Mouse (Mus musculus) layer of hippocampus, adult 11-12 months (tissue): ENCODE measurements around the gene Hs3st2.

Experiments used
- DNase-seq: peaks from one replicate; pipeline ENCODE4 v3.0.0; 2022; ENCODE audit warnings: low spot score

Hs3st2 gene

GRCm38 (mm10) chr7:121460626-121461025, 69.0 kb downstream of the Hs3st2 start:
- DNase-seq: no peak

DNA sequence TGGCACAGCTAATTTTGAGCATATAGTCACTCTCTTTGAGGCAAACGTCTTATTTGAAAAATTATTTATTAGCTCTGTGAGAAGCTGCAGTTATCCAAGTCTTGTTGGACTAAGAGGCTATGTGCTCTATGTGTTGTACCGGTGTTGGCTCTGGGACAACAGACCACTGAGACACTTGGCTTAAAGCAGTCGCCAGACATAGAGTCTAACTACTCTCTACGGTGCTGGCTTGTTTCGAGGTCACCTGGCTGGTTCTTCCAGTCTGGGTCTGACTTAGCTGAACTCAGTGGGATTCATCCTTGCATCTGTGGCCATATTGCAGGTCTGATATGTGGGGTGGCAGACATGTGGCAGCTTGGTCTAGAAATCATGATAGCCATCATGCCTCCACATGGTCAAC, 72.8 kb downstream of the Hs3st2 start:
- no peak for DNase-seq

DNA sequence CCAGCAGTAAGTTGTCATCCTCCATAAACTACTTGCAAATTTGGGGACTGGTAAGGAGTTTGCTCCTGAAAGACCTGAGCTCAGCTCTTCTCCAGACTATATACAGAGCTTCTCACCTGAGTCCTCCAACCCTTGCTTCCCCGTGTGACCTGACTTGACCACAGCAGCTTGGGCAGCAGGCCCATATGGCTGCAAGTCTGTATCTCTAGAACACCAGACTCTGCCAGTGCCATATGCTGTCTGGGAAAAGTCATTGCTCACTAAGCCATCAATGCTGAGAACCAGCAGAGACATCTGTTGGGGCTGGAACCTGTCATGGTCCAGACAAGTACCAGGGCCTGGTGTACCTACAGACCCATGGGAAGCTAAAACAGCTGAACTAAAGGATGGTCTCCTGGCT, 73.5 kb downstream of the Hs3st2 start:
- DNase-seq: no peak

- no peak for DNase-seq
Observed at GRCm38 (mm10) chr7:121466331-121466730, 74.7 kb downstream of the Hs3st2 start.

DNA sequence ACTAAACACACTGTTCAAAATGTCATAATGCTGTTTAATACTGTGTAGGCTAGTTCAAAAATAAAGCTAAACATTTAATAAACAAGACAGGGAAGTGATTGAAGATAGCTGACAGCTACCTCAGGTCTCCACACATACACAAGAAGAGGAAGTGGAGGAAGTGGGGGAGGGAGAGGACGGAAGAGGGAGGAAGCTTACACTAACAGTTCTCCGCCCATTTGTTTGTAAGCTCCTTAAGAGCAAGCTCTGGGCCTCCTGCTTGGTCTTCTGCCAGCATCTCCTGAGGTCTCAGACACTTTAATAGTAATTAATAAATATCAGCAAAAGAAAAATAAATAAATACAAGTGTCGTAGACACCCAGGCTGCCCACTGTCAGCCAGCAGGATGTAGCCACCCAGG, 77.8 kb downstream of the Hs3st2 start:
- peak; percentile 31 for DNase-seq

GRCm38 (mm10) chr7:121478302-121478701, 86.6 kb downstream of the Hs3st2 start:
- no peak for DNase-seq

DNA sequence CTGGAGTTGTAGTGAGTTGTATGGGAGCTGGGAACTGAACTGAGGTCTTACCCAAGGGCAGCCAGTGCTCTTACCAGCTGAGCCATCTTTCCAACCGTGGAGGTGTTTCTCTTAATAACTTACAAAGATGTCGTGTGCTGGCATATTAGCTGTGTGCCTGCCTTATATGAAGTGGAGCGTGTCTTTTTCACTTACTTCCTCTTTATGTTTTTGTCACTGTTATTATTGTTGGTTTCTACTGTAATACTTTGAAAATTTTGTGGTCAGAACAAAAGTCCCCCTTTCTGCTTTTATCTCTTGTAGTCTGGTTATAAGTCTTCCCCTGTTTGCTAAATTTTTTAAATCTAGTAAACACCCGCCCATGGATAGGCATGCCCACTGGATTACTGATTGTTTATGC, 88.4 kb downstream of the Hs3st2 start:
- DNase-seq: no peak

GRCm38 (mm10) chr7:121484590-121484989, 92.9 kb downstream of the Hs3st2 start:
- DNase-seq: peak; percentile 27

GRCm38 (mm10) chr7:121485266-121485665, 93.6 kb downstream of the Hs3st2 start:
- peak; percentile 79 for DNase-seq

GRCm38 (mm10) chr7:121487291-121487690, 95.6 kb downstream of the Hs3st2 start:
- peak; percentile 44 for DNase-seq

- no peak for DNase-seq
Observed at GRCm38 (mm10) chr7:121489401-121489800, 97.7 kb downstream of the Hs3st2 start.

GRCm38 (mm10) chr7:121491455-121492005, 99.9 kb downstream of the Hs3st2 start:
- DNase-seq: no peak

- no peak for DNase-seq
Observed at GRCm38 (mm10) chr7:121500516-121500915, 108.9 kb downstream of the Hs3st2 start.

GRCm38 (mm10) chr7:121501666-121502065, 110.0 kb downstream of the Hs3st2 start:
- peak; percentile 26 for DNase-seq

DNA sequence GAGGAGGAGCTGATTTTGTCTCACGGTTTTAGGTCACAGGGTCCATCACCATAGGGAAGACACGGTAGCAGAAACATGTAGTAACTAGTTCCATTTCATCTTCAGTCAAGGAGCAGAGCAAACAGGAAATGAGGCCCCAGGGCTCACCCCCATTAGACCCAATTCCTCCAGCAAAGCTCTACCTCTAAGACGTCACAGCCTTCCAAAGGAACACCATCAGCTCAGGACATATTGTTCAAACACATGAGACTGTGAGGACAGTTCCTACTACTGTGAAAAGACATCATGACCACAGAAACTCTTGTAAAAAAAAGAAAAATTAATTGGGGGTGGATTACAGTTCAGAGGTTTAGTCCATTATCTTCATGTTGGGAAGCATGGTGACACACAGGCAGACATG, 125.1 kb downstream of the Hs3st2 start:
- no peak for DNase-seq

DNA sequence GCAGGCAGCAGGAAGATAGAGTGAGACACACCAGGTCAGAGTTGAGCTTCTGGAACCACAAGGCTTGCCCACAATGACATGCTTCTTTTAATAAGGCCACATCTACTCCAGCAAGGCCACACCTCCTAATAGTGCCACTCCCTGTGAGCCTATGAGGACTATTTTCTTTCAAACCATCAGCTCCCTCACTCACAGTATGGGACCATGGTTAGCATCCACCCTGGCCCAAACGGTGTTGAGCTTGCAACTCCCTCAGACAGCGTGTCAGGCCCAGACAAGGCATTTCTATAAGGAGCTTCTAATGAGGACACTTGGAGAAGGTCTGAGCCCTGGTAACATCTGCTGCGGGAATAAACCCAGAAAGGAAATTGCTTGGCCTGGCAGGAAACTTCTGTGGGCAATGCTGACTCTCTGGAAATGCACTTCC, 125.5 kb downstream of the Hs3st2 start:
- peak; percentile 35 for DNase-seq

GRCm38 (mm10) chr7:121522125-121522524, 130.5 kb downstream of the Hs3st2 start:
- no peak for DNase-seq

GRCm38 (mm10) chr7:121529023-121529422, 137.4 kb downstream of the Hs3st2 start:
- DNase-seq: no peak

GRCm38 (mm10) chr7:121533639-121534038, 142.0 kb downstream of the Hs3st2 start:
- DNase-seq: no peak

DNA sequence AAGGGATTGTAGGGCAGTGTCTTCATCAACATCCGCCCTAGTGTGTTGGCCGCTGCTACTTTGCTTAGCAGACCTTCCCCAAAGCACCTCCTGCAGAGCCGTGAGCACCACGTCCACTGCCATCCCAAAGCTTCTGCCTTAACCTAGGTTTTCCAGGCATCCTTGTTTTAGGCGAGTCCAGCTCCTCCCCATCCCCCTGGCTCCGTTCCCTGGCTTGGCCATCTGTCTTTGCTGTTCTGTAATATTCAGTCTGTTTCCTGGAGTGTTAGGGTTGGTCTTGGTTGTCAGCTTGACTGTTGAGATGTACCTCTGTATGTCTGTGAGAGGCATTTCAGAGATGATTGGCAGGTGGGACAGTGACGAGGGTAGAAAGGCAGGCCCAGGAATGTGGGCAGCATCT, 142.7 kb downstream of the Hs3st2 start:
- peak; percentile 15 for DNase-seq

DNA sequence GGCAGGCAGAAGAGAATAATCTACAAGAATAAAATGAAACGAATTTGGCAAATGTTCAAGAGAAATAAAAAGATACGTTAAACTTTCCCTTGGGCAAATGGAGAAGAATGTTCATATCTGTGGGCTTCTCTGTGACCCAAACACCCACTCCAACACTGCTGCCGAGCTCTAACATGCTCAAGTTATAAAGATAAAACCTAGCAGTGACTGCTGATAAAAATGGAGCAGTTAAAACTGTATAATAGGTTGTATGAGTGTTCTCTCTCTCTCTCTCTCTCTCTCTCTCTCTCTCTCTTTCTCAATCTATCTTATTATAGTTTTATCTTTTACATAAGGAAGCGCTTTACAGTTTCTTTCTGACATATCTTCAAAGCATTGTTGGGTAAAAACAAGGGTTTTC, 144.3 kb downstream of the Hs3st2 start:
- DNase-seq: no peak

DNA sequence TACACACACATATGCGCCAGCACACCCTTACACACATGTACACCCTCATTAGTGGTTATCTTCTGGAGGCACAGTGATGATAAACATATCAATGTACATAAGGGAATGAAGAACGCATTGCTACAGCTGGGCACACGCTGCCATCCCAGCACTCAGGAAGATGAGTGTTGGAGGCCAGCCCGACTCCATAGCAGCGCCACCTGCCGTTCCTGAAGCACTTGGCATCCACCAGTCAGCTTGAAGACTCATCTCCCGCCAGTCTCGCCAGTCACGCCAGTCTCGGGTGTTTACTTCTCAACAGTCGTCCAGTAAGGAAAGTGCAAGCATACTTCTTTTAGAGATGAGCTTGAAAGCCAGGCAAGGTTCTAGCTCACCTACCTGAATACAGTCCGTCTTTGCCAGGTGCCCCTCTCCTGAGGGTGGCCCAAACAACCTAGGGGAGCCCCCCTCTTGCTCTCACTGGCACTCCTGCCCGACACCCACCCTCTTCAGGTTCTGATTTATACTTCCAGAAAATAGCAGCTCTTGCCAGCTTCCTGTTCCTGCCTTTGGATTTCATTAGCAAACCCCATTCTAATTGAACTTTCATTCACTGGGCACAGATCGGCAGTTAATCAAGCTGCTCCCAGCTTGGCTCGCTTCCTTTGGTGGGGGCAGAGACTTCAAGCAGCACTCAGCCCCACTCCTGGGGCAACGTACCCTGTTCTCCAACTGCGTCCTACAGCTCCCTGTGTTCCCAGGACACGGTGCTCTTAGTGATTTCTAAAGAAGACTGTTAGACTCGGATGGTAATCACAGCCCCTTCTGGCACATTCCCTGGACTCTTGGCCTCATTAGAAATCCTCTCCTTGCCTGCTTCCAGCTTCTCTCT, 148.0 kb downstream of the Hs3st2 start:
- DNase-seq: peak; percentile 72

DNA sequence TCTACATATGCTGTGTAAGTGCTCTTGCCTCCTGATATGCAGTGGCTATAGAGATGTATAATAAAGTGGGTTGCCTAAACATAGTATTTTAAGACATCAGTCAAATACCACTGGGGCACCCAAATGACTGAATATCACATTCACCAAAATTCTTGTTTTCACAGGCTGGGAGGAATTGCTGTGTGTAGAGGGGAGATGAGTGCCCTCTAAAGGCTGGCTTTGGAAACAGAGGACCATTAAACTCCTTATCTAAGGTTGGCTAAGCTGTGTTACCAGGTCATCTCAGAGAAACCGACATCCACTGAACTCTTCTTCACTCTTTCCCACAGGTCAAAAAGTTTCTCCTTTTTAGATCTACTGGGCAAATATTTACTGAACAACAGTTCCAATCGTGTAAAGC, 150.8 kb downstream of the Hs3st2 start:
- DNase-seq: peak; percentile 27
